Mouse (Mus musculus) forebrain, embryonic 11.5 days (tissue): ENCODE measurements around the gene Nipal1. TPM values are rescaled to one million over a fixed set of nuclear protein-coding genes. Genes with fewer than 3 reads are reported as not detected.

ENCODE experiments used
- ATAC-seq: fragments of 200-750 bp; cut with Nextera tagmentation; replicated peaks from 2 replicates; pipeline ENCODE4 v1.8.0; 2017; ENCODE audit warnings: moderate TSS enrichment; ENCODE audit not compliant: low FRiP score
- DNase-seq: peaks from one replicate; pipeline ENCODE4 v3.0.0-alpha.2; 2017; ENCODE audit warnings: low spot score
- H3K27ac ChIP-seq: fragments of 300-500 bp; sonication (generic); 2 replicates; pipeline ENCODE4 v1.5.1; 2014; ENCODE audit warnings: low read depth, low read length
- H3K27me3 ChIP-seq: fragments of 300-500 bp; sonication (generic); 2 replicates; pipeline ENCODE4 v1.6.1; 2014; ENCODE audit warnings: mild to moderate bottlenecking, low read length, mixed read lengths; ENCODE audit not compliant: control insufficient read depth, insufficient read depth
- H3K36me3 ChIP-seq: fragments of 300-500 bp; sonication (generic); 2 replicates; pipeline ENCODE4 v1.6.1; 2014; ENCODE audit warnings: mild to moderate bottlenecking, low read length, moderate library complexity, mixed read lengths; ENCODE audit not compliant: control insufficient read depth, insufficient read depth
- H3K4me1 ChIP-seq: fragments of 300-500 bp; sonication (generic); replicated peaks from 2 replicates; pipeline ENCODE4 v1.6.1; 2014; ENCODE audit warnings: low read length, mixed read lengths; ENCODE audit not compliant: control insufficient read depth, insufficient read depth
- H3K4me2 ChIP-seq: fragments of 300-500 bp; sonication (generic); 2 replicates; pipeline ENCODE4 v1.6.1; 2014; ENCODE audit warnings: low read depth, mild to moderate bottlenecking, low read length, moderate library complexity, mixed read lengths; ENCODE audit not compliant: severe bottlenecking
- H3K4me3 ChIP-seq: fragments of 300-500 bp; sonication (generic); 2 replicates; pipeline ENCODE4 v1.5.1; 2014; ENCODE audit warnings: low read depth, low read length
- H3K9ac ChIP-seq: fragments of 300-500 bp; sonication (generic); 2 replicates; pipeline ENCODE4 v1.6.1; 2014; ENCODE audit warnings: low read length
- H3K9me3 ChIP-seq: fragments of 300-500 bp; sonication (generic); 2 replicates; pipeline ENCODE4 v1.6.1; 2016; ENCODE audit warnings: low read length, mixed read lengths; ENCODE audit not compliant: control insufficient read depth
- WGBS: fragments of 180-500 bp; shearing (Covaris S2); extraction: QIAGEN DNeasy Blood & Tissue Kit; methylation state at CpG from one replicate; pipeline ENCODE4 v1.1.7; 2014; 5-methylcytosine and 5-hydroxymethylcytosine counted together
- polyA plus RNA-seq: library from polyadenylated mRNA; unstranded; fragments of >200 nt; fragmentation: Nextera tagmentation; extraction: Ambion mirVana; gene quantifications from 2 replicates; pipeline ENCODE4 v1.2.1, GENCODE M21; 2014

Nipal1 gene
- polyA plus RNA-seq = 0.20 and 1.1 TPM in 2 replicates

- Histone ChIP-seq H3K27me3 (peaks cover 12% of the 10 kb centered on the region), H3K9me3 (no peaks in the 10 kb centered on the region), H3K27ac (no peak within 1 kb of the TSS), H3K9ac (peak within 1 kb of the TSS; percentile 32; the same call in 1 of the 2 replicates), H3K4me2 (peak within 1 kb of the TSS; percentile 92), H3K4me3 (peak within 1 kb of the TSS; percentile 35), H3K36me3 (no peaks in the 10 kb centered on the region), H3K4me1 (0 out of 2 replicates have a peak, but pooled peaks cover 2% of the 10 kb centered on the region)
- 1% methylated on average over 25 of the region's 25 CpGs for WGBS
- DNase-seq (peak; percentile 88), ATAC-seq (peak; percentile 96)
Observed at GRCm38 (mm10) chr5:72647418-72647907, at the start of gene Nipal1. TSS of gene Nipal1 (plus strand) at chr5:72647795.

GRCm38 (mm10) chr5:72601006-72601405 is 46.6 kb upstream of the Nipal1 start:
- H3K4me2 ChIP-seq = no peak overlapping the region
- H3K9me3 ChIP-seq = no peaks in the 10 kb centered on the region
- no peaks in the 10 kb centered on the region for H3K36me3 ChIP-seq
- no peaks in the 10 kb centered on the region for H3K27me3 ChIP-seq
- no peak overlapping the region for H3K27ac ChIP-seq
- 11% methylated on average over 5 of the region's 5 CpGs for WGBS
- H3K4me3 ChIP-seq = no peak overlapping the region
- peak; percentile 72 for DNase-seq
- ATAC-seq = peak; percentile 80
- no peak overlapping the region for H3K9ac ChIP-seq
- no peaks in the 10 kb centered on the region for H3K4me1 ChIP-seq

GRCm38 (mm10) chr5:72603138-72603537 is 44.5 kb upstream of the Nipal1 start:
- H3K4me3 ChIP-seq = no peak overlapping the region
- ATAC-seq (no peak), DNase-seq (no peak)
- H3K4me2 ChIP-seq = no peak overlapping the region
- H3K4me1 ChIP-seq = no peaks in the 10 kb centered on the region
- no peaks in the 10 kb centered on the region for H3K36me3 ChIP-seq
- 91% methylated on average over 4 of the region's 4 CpGs for WGBS
- H3K27ac ChIP-seq = no peak overlapping the region
- no peaks in the 10 kb centered on the region for H3K9me3 ChIP-seq
- H3K9ac ChIP-seq = no peak overlapping the region
- no peaks in the 10 kb centered on the region for H3K27me3 ChIP-seq

- Histone ChIP-seq H3K9me3 (no peaks in the 10 kb centered on the region), H3K4me2 (no peak overlapping the region), H3K9ac (no peak overlapping the region), H3K27me3 (no peaks in the 10 kb centered on the region), H3K27ac (no peak overlapping the region), H3K4me3 (no peak overlapping the region), H3K4me1 (no peaks in the 10 kb centered on the region), H3K36me3 (no peaks in the 10 kb centered on the region)
- ATAC-seq (no peak), DNase-seq (no peak)
- WGBS = 82% methylated on average over 4 of the region's 4 CpGs
Observed at GRCm38 (mm10) chr5:72617413-72617812, 30.2 kb upstream of the Nipal1 start.

GRCm38 (mm10) chr5:72621022-72621421 is 26.6 kb upstream of the Nipal1 start:
- no peak overlapping the region for H3K9ac ChIP-seq
- no peaks in the 10 kb centered on the region for H3K36me3 ChIP-seq
- no peak overlapping the region for H3K27ac ChIP-seq
- no peak for DNase-seq
- H3K9me3 ChIP-seq = no peaks in the 10 kb centered on the region
- 83% methylated on average over 1 of the region's 1 CpGs for WGBS
- H3K4me2 ChIP-seq = no peak overlapping the region
- no peaks in the 10 kb centered on the region for H3K27me3 ChIP-seq
- H3K4me3 ChIP-seq = no peak overlapping the region
- no peak for ATAC-seq
- no peaks in the 10 kb centered on the region for H3K4me1 ChIP-seq

GRCm38 (mm10) chr5:72630026-72630425 is 17.6 kb upstream of the Nipal1 start:
- H3K27me3 ChIP-seq = no peaks in the 10 kb centered on the region
- no peaks in the 10 kb centered on the region for H3K4me1 ChIP-seq
- WGBS = 92% methylated on average over 6 of the region's 6 CpGs
- H3K9me3 ChIP-seq = no peaks in the 10 kb centered on the region
- DNase-seq (no peak), ATAC-seq (no peak)
- H3K36me3 ChIP-seq = no peaks in the 10 kb centered on the region
- no peak overlapping the region for H3K9ac ChIP-seq
- no peak overlapping the region for H3K27ac ChIP-seq
- no peak overlapping the region for H3K4me3 ChIP-seq
- H3K4me2 ChIP-seq = no peak overlapping the region

- Histone ChIP-seq H3K4me3 (no peak overlapping the region), H3K4me2 (no peak overlapping the region), H3K9ac (no peak overlapping the region), H3K27ac (no peak overlapping the region), H3K9me3 (no peaks in the 10 kb centered on the region), H3K27me3 (no peaks in the 10 kb centered on the region), H3K36me3 (no peaks in the 10 kb centered on the region), H3K4me1 (no peaks in the 10 kb centered on the region)
- WGBS = 86% methylated on average over 9 of the region's 9 CpGs
- ATAC-seq (no peak), DNase-seq (no peak)
Observed at GRCm38 (mm10) chr5:72634791-72635271, 12.8 kb upstream of the Nipal1 start.

- no peak overlapping the region for H3K4me2 ChIP-seq
- H3K9me3 ChIP-seq = no peaks in the 10 kb centered on the region
- 76% methylated on average over 3 of the region's 3 CpGs for WGBS
- no peak overlapping the region for H3K4me3 ChIP-seq
- no peaks in the 10 kb centered on the region for H3K4me1 ChIP-seq
- DNase-seq (no peak), ATAC-seq (no peak)
- H3K27ac ChIP-seq = no peak overlapping the region
- H3K36me3 ChIP-seq = no peaks in the 10 kb centered on the region
- H3K9ac ChIP-seq = no peak overlapping the region
- no peaks in the 10 kb centered on the region for H3K27me3 ChIP-seq
Observed at GRCm38 (mm10) chr5:72636122-72636521, 11.5 kb upstream of the Nipal1 start.

GRCm38 (mm10) chr5:72636576-72636975 is 11.0 kb upstream of the Nipal1 start:
- no peak overlapping the region for H3K4me3 ChIP-seq
- no peak overlapping the region for H3K9ac ChIP-seq
- WGBS = 91% methylated on average over 3 of the region's 3 CpGs
- no peaks in the 10 kb centered on the region for H3K36me3 ChIP-seq
- no peak overlapping the region for H3K27ac ChIP-seq
- no peaks in the 10 kb centered on the region for H3K27me3 ChIP-seq
- no peak overlapping the region for H3K4me2 ChIP-seq
- no peaks in the 10 kb centered on the region for H3K4me1 ChIP-seq
- no peaks in the 10 kb centered on the region for H3K9me3 ChIP-seq
- no peak for DNase-seq
- no peak for ATAC-seq
